Mouse (Mus musculus) G1E (cell line): ENCODE measurements around the gene Pcbp4.

Experiments used
- CTCF ChIP-seq: IDR thresholded peaks from 2 replicates; pipeline ENCODE4 v1.5.1; 2012; ENCODE audit warnings: low read depth, low read length, inconsistent platforms, mixed read lengths
- GATA1 ChIP-seq: IDR thresholded peaks from 2 replicates; pipeline ENCODE4 v1.6.1; 2012; ENCODE audit warnings: borderline replicate concordance, low read length, inconsistent platforms, mixed read lengths

- no peak for TF ChIP-seq CTCF
- no peak for TF ChIP-seq GATA1
Measured at GRCm38 (mm10) chr9:106454071-106454761, 1.1 kb downstream of the Pcbp4 start.
